Mouse (Mus musculus): ENCODE data around the gene Mef2c.

The Mef2c gene

GRCm38 (mm10) chr13:83503919-83504318 is at the start of gene Mef2c:
TSS of gene Mef2c (plus strand) at chr13:83504034.
- no peak for DNase-seq (ENCODE audit: low spot score in 2 of 2)

- no peak for DNase-seq (ENCODE audit: low spot score in 2 of 2)
Observed at GRCm38 (mm10) chr13:83458729-83459128, 45.1 kb upstream of the Mef2c start.

- no peak for DNase-seq (ENCODE audit: low spot score in 2 of 2)
Observed at GRCm38 (mm10) chr13:83459600-83459999, 44.2 kb upstream of the Mef2c start.

GRCm38 (mm10) chr13:83460620-83461019 is 43.2 kb upstream of the Mef2c start:
- DNase-seq (ENCODE audit: low spot score in 2 of 2) = no peak

- DNase-seq (ENCODE audit: low spot score in 2 of 2) = no peak
Observed at GRCm38 (mm10) chr13:83461556-83461955, 42.3 kb upstream of the Mef2c start.

- no peak for DNase-seq (ENCODE audit: low spot score in 2 of 2)
Observed at GRCm38 (mm10) chr13:83466756-83467155, 37.1 kb upstream of the Mef2c start.

- no peak for DNase-seq (ENCODE audit: low spot score in 2 of 2)
Observed at GRCm38 (mm10) chr13:83468794-83469193, 35.0 kb upstream of the Mef2c start.

GRCm38 (mm10) chr13:83473755-83474154 is 30.1 kb upstream of the Mef2c start:
- no peak for DNase-seq (ENCODE audit: low spot score in 2 of 2)

- DNase-seq (ENCODE audit: low spot score in 2 of 2) = no peak
Observed at GRCm38 (mm10) chr13:83480388-83480787, 23.4 kb upstream of the Mef2c start.

- no peak for DNase-seq (ENCODE audit: low spot score in 2 of 2)
Observed at GRCm38 (mm10) chr13:83481310-83481709, 22.5 kb upstream of the Mef2c start.

- DNase-seq (ENCODE audit: low spot score in 2 of 2) = no peak
Observed at GRCm38 (mm10) chr13:83482087-83482486, 21.7 kb upstream of the Mef2c start.

- DNase-seq (ENCODE audit: low spot score in 2 of 2) = no peak
Observed at GRCm38 (mm10) chr13:83484215-83484614, 19.6 kb upstream of the Mef2c start.

- no peak for DNase-seq (ENCODE audit: low spot score in 2 of 2)
Observed at GRCm38 (mm10) chr13:83484721-83485369, 19.0 kb upstream of the Mef2c start.

- DNase-seq (ENCODE audit: low spot score in 2 of 2) = no peak
Observed at GRCm38 (mm10) chr13:83492051-83492450, 11.8 kb upstream of the Mef2c start.

GRCm38 (mm10) chr13:83497708-83498107 is 6.1 kb upstream of the Mef2c start:
- no peak for DNase-seq (ENCODE audit: low spot score in 2 of 2)

GRCm38 (mm10) chr13:83499526-83499925 is 4.3 kb upstream of the Mef2c start:
- no peak for DNase-seq (ENCODE audit: low spot score in 2 of 2)

GRCm38 (mm10) chr13:83507687-83508086 is 3.9 kb downstream of the Mef2c start:
- DNase-seq (ENCODE audit: low spot score in 2 of 2) = no peak

- no peak for DNase-seq (ENCODE audit: low spot score in 2 of 2)
Observed at GRCm38 (mm10) chr13:83515013-83515547, 11.2 kb downstream of the Mef2c start.

- DNase-seq (ENCODE audit: low spot score in 2 of 2) = peak; percentile 71 to 72
Observed at GRCm38 (mm10) chr13:83517660-83518609, 14.1 kb downstream of the Mef2c start.

GRCm38 (mm10) chr13:83520807-83521206 is 17.0 kb downstream of the Mef2c start:
- DNase-seq (ENCODE audit: low spot score in 2 of 2) = no peak

- peak; percentile 65 for DNase-seq (ENCODE audit: low spot score in 2 of 2)
Observed at GRCm38 (mm10) chr13:83523232-83523969, 19.6 kb downstream of the Mef2c start.
